Mouse (Mus musculus) liver, embryonic 14.5 days (tissue): ENCODE data around the gene Gpr62. TPM values are rescaled to one million over a fixed set of nuclear protein-coding genes. Genes with fewer than 3 reads are reported as not detected.
A peak's percentile ranks its signal among the peaks of the same experiment; 100 is the strongest.

Experiments used
- ATAC-seq: fragments of 200-750 bp; cut with Nextera tagmentation; 2 replicates; pipeline ENCODE4 v1.8.0; 2017; ENCODE audit warnings: moderate number of reproducible peaks, mild to moderate bottlenecking, moderate library complexity; ENCODE audit not compliant: insufficient read depth
- DNase-seq, 3 experiments: peaks; one replicate each; pipeline ENCODE4 v3.0.0-alpha.2; 2012 to 2013; ENCODE audit warnings: low read depth in 3 of 3, low spot score in 3 of 3
- H3K27ac ChIP-seq: fragments of 300-500 bp; sonication (generic); 2 replicates; pipeline ENCODE4 v1.5.1; 2014; ENCODE audit warnings: moderate library complexity, mild to moderate bottlenecking, control low read depth, inconsistent platforms
- H3K27me3 ChIP-seq: fragments of 300-500 bp; sonication (generic); 2 replicates; pipeline ENCODE4 v1.6.1; 2014; ENCODE audit warnings: mild to moderate bottlenecking, low read length, moderate library complexity; ENCODE audit not compliant: control insufficient read depth, insufficient read depth
- H3K36me3 ChIP-seq: fragments of 300-500 bp; sonication (generic); replicated peaks from 2 replicates; pipeline ENCODE4 v1.6.1; 2014; ENCODE audit warnings: low read depth; ENCODE audit not compliant: control insufficient read depth, insufficient read depth
- H3K4me1 ChIP-seq, 2 experiments: fragments of 200-500 bp in 1 of 2; fragments of 300-500 bp in 1 of 2; sonication (generic) in 1 of 2; replicated peaks; 2 replicates each; pipeline ENCODE4 v1.6.1; 2012 to 2014; ENCODE audit warnings: antibody characterized with exemption in 1 of 2, inconsistent platforms in 1 of 2, low read length in 1 of 2; ENCODE audit not compliant: control insufficient read depth in 2 of 2, insufficient read depth in 2 of 2
- H3K4me2 ChIP-seq: fragments of 300-500 bp; sonication (generic); 2 replicates; pipeline ENCODE4 v1.6.1; 2014; ENCODE audit warnings: low read depth, mild to moderate bottlenecking, control low read depth, moderate library complexity
- H3K4me3 ChIP-seq, 2 experiments: fragments of 200-500 bp in 1 of 2; fragments of 300-500 bp in 1 of 2; sonication (generic) in 1 of 2; 2 replicates each; pipeline ENCODE4 v1.5.1; 2012 to 2014; ENCODE audit warnings: low read depth in 2 of 2, low read length in 2 of 2, mild to moderate bottlenecking in 2 of 2, control low read depth in 1 of 2, inconsistent platforms in 1 of 2, moderate library complexity in 1 of 2; ENCODE audit not compliant: insufficient read depth in 1 of 2
- H3K9ac ChIP-seq: fragments of 300-500 bp; sonication (generic); replicated peaks from 2 replicates; pipeline ENCODE4 v1.6.1; 2014; ENCODE audit warnings: mild to moderate bottlenecking, control low read depth, moderate library complexity
- H3K9me3 ChIP-seq: fragments of 300-500 bp; sonication (generic); 2 replicates; pipeline ENCODE4 v1.6.1; 2016; ENCODE audit warnings: low read length, mixed read lengths; ENCODE audit not compliant: control insufficient read depth
- CTCF ChIP-seq: IDR thresholded peaks from 2 replicates; pipeline ENCODE4 v1.5.1; 2016; ENCODE audit warnings: antibody characterized with exemption, low read depth, control low read depth
- EP300 ChIP-seq: IDR thresholded peaks from 2 replicates; pipeline ENCODE4 v1.6.1; 2016; ENCODE audit warnings: antibody characterized with exemption, low read depth
- WGBS: fragments of 180-500 bp; shearing (Covaris S2); extraction: QIAGEN DNeasy Blood & Tissue Kit; methylation state at CpG from one replicate; pipeline ENCODE4 v1.1.7; 2014; ENCODE audit not compliant: insufficient replicate concordance; 5-methylcytosine and 5-hydroxymethylcytosine counted together
- polyA plus RNA-seq, 2 experiments: library from polyadenylated mRNA; depleted of rRNA in 1 of 2; stranded (reverse) in 1 of 2; unstranded in 1 of 2; fragments of >200 nt; fragmentation: Nextera tagmentation in 1 of 2; extraction: Ambion mirVana in 1 of 2; gene quantifications; 2 replicates each; pipeline versions ENCODE4 v1.2.1 to v1.2.3; 2012 to 2014

Gpr62 gene
- polyA plus RNA-seq, 2 experiments: not detected

DNA sequence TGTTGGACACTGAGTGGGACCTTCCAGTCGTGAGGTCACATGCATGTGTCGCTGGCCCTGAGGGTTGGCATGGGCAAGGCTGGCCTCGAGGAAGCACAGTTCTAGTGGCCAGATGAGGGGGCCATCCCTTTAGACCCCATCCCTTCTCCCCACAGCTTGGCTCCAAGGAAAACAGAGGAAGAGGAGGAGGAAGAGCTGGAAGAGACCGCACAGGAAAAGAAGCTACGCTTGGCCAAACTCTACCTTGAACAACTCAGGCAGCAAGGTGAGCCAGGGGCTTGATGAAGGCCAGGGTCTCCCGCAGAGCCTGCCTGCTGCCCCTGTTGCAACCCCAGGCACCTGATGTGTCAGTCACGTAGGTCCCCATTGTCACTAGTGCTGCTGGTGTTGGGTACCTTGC is 14.8 kb upstream of the Gpr62 start:
- no peaks in the 10 kb centered on the region for H3K9me3 ChIP-seq
- ATAC-seq: no peak
- no peak overlapping the region for H3K9ac ChIP-seq
- TF ChIP-seq CTCF: no peak
- no peak for TF ChIP-seq EP300
- 82% methylated on average over 7 of the region's 7 CpGs for WGBS
- no peak overlapping the region for H3K4me2 ChIP-seq
- DNase-seq: no peak
- H3K4me1 ChIP-seq: peaks cover 6 to 12% of the 10 kb centered on the region in 2 experiments; a peak in 3 of 4 replicates
- no peaks in the 10 kb centered on the region for H3K27me3 ChIP-seq
- no peak overlapping the region for H3K4me3 ChIP-seq
- H3K27ac ChIP-seq: no peak overlapping the region
- H3K36me3 ChIP-seq: no peaks in the 10 kb centered on the region; the same call in 1 of the 2 replicates

DNA sequence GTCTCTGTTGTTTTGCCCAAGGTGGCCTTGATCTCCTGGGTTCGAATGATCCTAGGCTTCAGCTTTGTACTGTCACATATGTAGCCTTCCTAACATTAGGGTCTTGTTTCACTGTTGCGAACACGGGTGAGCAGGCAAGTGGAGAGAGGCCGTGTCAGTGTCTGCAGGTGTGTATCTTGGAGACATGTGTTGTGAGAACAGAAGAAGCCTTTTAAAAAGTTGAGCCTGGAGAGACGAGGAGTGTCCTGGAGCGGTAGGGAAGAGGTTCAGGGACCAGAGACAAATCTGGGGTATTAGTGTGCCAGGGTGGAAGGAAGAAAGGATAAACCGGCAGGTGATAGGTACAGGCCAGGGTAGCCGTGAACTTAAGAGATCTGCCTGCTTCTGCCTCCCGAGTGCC is 12.4 kb upstream of the Gpr62 start:
- Histone ChIP-seq H3K27ac (no peak overlapping the region), H3K36me3 (no peaks in the 10 kb centered on the region; the same call in 1 of the 2 replicates), H3K4me3 (peak overlapping the region; percentile 63 to 75), H3K9me3 (no peaks in the 10 kb centered on the region), H3K4me1 (peaks cover 6 to 12% of the 10 kb centered on the region in 2 experiments; a peak in 3 of 4 replicates), H3K4me2 (peak overlapping the region; percentile 92), H3K27me3 (no peaks in the 10 kb centered on the region), H3K9ac (peak overlapping the region; percentile 55)
- no peak for ATAC-seq
- TF ChIP-seq CTCF (no peak), EP300 (no peak)
- 62% methylated on average over 9 of the region's 9 CpGs for WGBS
- no peak for DNase-seq

DNA sequence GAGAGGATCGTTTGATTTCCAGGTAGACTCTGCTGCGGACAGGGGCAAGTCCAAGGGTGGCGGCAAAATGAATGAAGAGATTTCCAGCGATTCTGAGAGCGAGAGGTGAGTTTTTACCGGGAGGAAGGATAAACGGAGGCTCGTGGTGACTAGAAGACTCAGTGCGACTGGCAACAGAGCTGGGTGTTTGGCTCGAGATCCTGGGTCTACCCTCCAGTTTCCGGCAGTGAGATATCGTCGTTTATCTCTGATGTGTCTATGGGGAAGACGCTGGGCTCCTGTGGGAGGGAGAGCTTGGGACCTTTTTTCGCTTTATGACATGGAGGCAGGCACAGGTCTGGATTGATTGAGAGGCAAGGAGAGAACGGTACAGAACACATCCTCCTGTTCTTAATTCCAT is 11.9 kb upstream of the Gpr62 start:
- H3K27ac ChIP-seq: no peak overlapping the region
- H3K4me2 ChIP-seq: peak overlapping the region; percentile 92
- no peaks in the 10 kb centered on the region for H3K9me3 ChIP-seq
- no peaks in the 10 kb centered on the region; the same call in 1 of the 2 replicates for H3K36me3 ChIP-seq
- H3K27me3 ChIP-seq: no peaks in the 10 kb centered on the region
- DNase-seq: no peak
- TF ChIP-seq CTCF: no peak
- no peak for TF ChIP-seq EP300
- peak overlapping the region; percentile 63 to 75 for H3K4me3 ChIP-seq
- peak overlapping the region; percentile 55 for H3K9ac ChIP-seq
- no peak for ATAC-seq
- peaks cover 6 to 12% of the 10 kb centered on the region in 2 experiments; a peak in 3 of 4 replicates for H3K4me1 ChIP-seq
- under 1% methylated on average over 16 of the region's 16 CpGs for WGBS

DNA sequence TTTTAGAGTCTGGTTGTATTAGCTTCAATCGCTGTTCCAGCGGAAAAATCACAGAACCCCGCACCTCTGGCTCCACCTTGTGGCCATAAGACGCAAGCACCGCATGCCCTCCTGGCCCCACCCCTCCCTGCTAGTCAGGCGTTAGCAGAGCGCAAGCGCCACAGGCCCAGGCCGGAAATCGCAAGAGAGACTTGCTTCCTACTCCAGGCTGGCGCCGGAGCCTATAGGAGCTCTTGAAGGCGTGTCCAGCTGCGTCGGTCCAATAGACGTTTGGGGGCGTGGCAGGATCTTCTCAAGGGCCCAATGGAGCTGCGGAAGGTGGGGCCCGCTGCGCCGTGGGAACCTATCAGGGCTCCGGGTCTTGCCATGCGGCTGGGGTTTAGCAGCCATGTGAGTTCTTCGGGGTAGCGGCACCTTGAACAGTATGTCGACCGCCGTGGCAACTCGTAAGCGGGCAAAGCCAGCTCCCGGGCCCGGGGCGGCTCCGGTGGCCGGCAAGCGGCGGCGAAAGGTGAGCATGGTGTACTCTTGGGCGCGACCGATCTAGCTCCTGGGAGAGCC is 11.3 kb upstream of the Gpr62 start, which contains the start of gene Parp3:
TSS of gene Parp3 (minus strand) at position 26 of the 561 bp plus-strand sequence.
- under 1% methylated on average over 41 of the region's 41 CpGs for WGBS
- peaks cover 6 to 12% of the 10 kb centered on the region in 2 experiments; a peak in 3 of 4 replicates for H3K4me1 ChIP-seq
- H3K9ac ChIP-seq: peak within 1 kb of the TSS; percentile 55
- no peaks in the 10 kb centered on the region for H3K36me3 ChIP-seq
- peak; percentile 99 to 100 (median 100) for DNase-seq
- no peak within 1 kb of the TSS for H3K27ac ChIP-seq
- peak; percentile 99 for ATAC-seq
- peak within 1 kb of the TSS; percentile 63 to 75 for H3K4me3 ChIP-seq
- H3K27me3 ChIP-seq: no peaks in the 10 kb centered on the region
- TF ChIP-seq EP300: no peak
- peak; percentile 98 for TF ChIP-seq CTCF
- H3K4me2 ChIP-seq: peak within 1 kb of the TSS; percentile 92
- no peaks in the 10 kb centered on the region for H3K9me3 ChIP-seq

DNA sequence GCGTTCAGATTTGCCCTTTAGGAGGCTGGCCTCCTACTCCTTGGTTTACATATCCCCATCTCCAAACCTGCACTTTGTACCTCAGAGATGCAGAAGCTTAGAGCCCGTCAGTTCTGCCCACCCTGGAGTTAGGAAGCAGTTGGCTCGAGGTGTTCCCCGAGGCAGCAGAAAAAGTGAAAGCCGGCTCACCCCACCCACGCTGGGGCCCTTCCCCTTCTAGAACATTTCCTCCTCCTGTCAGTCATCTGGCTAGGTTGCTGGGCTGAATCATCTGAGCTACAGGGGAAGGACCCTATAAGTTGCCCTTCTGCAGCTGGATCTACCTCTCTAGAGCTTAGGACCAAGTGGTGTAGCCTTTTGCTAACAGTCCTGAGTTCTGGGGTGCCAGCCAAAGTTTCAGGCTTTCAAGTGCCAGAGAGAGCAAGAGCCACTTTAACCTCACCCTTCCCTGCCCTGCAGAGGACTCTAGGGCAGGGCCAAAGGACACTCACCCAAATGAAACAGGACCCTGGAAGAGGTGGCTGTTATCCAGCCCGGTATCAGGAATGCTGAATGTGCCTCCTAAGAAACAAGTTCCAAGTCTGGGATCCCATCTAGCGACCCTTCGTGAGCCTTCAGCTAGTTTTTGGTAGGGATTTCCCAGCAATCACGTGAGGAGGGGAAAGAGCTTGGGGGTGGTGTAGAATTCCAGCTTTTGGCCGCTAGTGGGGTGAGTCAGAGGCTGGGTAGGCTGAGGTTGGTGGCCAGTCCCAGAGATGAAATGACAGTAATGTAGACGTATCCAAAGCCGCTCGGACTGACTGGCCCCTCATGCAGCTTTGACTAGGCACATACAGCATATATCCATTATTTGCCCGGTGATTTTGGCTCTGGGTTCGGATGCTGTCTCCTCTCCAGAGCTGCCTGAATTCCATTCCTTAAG is 10.5 kb upstream of the Gpr62 start:
- WGBS: 16% methylated on average over 16 of the region's 16 CpGs
- no peaks in the 10 kb centered on the region for H3K36me3 ChIP-seq
- DNase-seq (no peak), ATAC-seq (peak; percentile 7; the same call in 1 of the 2 replicates)
- no peaks in the 10 kb centered on the region for H3K9me3 ChIP-seq
- H3K27ac ChIP-seq: no peak overlapping the region
- TF ChIP-seq CTCF: no peak
- no peak for TF ChIP-seq EP300
- H3K4me1 ChIP-seq: peaks cover 6 to 12% of the 10 kb centered on the region in 2 experiments; a peak in 3 of 4 replicates
- H3K4me3 ChIP-seq: peak overlapping the region in 1 of 2 experiments; percentile 25; a peak in 2 of 4 replicates
- H3K4me2 ChIP-seq: peak overlapping the region; percentile 92
- no peak overlapping the region for H3K9ac ChIP-seq
- no peaks in the 10 kb centered on the region for H3K27me3 ChIP-seq
